Mouse (Mus musculus) liver, embryonic 15.5 days (tissue): ENCODE results near the gene Wdr63. TPM values are rescaled to one million over a fixed set of nuclear protein-coding genes. Genes with fewer than 3 reads are reported as not detected.
A peak's percentile ranks its signal among the peaks of the same experiment; 100 is the strongest.

Source experiments
- ATAC-seq: fragments of 200-750 bp; cut with Nextera tagmentation; 2 replicates; pipeline ENCODE4 v1.8.0; 2017; ENCODE audit warnings: moderate number of reproducible peaks, mild to moderate bottlenecking, moderate library complexity; ENCODE audit not compliant: insufficient read depth
- H3K27ac ChIP-seq: fragments of 300-500 bp; sonication (generic); replicated peaks from 2 replicates; pipeline ENCODE4 v1.5.1; 2015; ENCODE audit warnings: mild to moderate bottlenecking, inconsistent platforms
- H3K27me3 ChIP-seq: fragments of 300-500 bp; sonication (generic); 2 replicates; pipeline ENCODE4 v1.6.1; 2015; ENCODE audit warnings: mild to moderate bottlenecking, inconsistent platforms
- H3K36me3 ChIP-seq: fragments of 300-500 bp; sonication (generic); replicated peaks from 2 replicates; pipeline ENCODE4 v1.6.1; 2015; ENCODE audit warnings: moderate library complexity, mild to moderate bottlenecking, inconsistent platforms
- H3K4me1 ChIP-seq: fragments of 300-500 bp; sonication (generic); replicated peaks from 2 replicates; pipeline ENCODE4 v1.6.1; 2015; ENCODE audit warnings: inconsistent platforms
- H3K4me2 ChIP-seq: fragments of 300-500 bp; sonication (generic); 2 replicates; pipeline ENCODE4 v1.6.1; 2015; ENCODE audit warnings: moderate library complexity, mild to moderate bottlenecking, inconsistent platforms
- H3K4me3 ChIP-seq: fragments of 300-500 bp; sonication (generic); replicated peaks from 2 replicates; pipeline ENCODE4 v1.5.1; 2015; ENCODE audit warnings: mild to moderate bottlenecking, inconsistent platforms
- H3K9ac ChIP-seq: fragments of 300-500 bp; sonication (generic); 2 replicates; pipeline ENCODE4 v1.6.1; 2015; ENCODE audit warnings: moderate library complexity, mild to moderate bottlenecking, inconsistent platforms
- H3K9me3 ChIP-seq: fragments of 300-500 bp; sonication (generic); replicated peaks from 2 replicates; pipeline ENCODE4 v1.6.1; 2016; ENCODE audit warnings: inconsistent platforms
- WGBS: fragments of 180-500 bp; shearing (Covaris S2); methylation state at CpG from one replicate; pipeline ENCODE4 v1.1.7; 2015; ENCODE audit warnings: mixed read lengths; ENCODE audit not compliant: insufficient replicate concordance; 5-methylcytosine and 5-hydroxymethylcytosine counted together
- polyA plus RNA-seq: library from polyadenylated mRNA; unstranded; fragments of >200 nt; fragmentation: Nextera tagmentation; extraction: Ambion mirVana; gene quantifications from 2 replicates; pipeline ENCODE4 v1.2.1, GENCODE M21; 2015

The Wdr63 gene
- polyA plus RNA-seq, 1 experiment from 2014 or later, result not detected

GRCm38 (mm10) chr3:146053082-146053814, 54.7 kb downstream of the Wdr63 start:
- H3K9me3 ChIP-seq, result no peaks in the 10 kb centered on the region
- no peaks in the 10 kb centered on the region for H3K4me1 ChIP-seq
- no peaks in the 10 kb centered on the region for H3K36me3 ChIP-seq
- no peak for ATAC-seq
- no peak overlapping the region for H3K4me3 ChIP-seq
- WGBS, result 39% methylated on average over 6 of the region's 6 CpGs
- no peak overlapping the region for H3K4me2 ChIP-seq
- H3K27ac ChIP-seq, result no peak overlapping the region
- no peak overlapping the region for H3K9ac ChIP-seq
- H3K27me3 ChIP-seq, result no peaks in the 10 kb centered on the region

GRCm38 (mm10) chr3:146051277-146052007, 56.5 kb downstream of the Wdr63 start:
- Histone ChIP-seq H3K27ac (no peak overlapping the region), H3K4me1 (no peaks in the 10 kb centered on the region), H3K4me2 (no peak overlapping the region), H3K9ac (no peak overlapping the region), H3K36me3 (no peaks in the 10 kb centered on the region), H3K9me3 (no peaks in the 10 kb centered on the region), H3K4me3 (no peak overlapping the region), H3K27me3 (no peaks in the 10 kb centered on the region)
- ATAC-seq, result no peak
- 62% methylated on average over 11 of the region's 11 CpGs for whole genome bisulfite sequencing

- no peak for ATAC-seq
- no peak overlapping the region for H3K4me2 ChIP-seq
- no peak overlapping the region for H3K27ac ChIP-seq
- no peak overlapping the region for H3K4me3 ChIP-seq
- H3K4me1 ChIP-seq, result no peaks in the 10 kb centered on the region
- no peaks in the 10 kb centered on the region for H3K9me3 ChIP-seq
- WGBS, result 48% methylated on average over 5 of the region's 5 CpGs
- no peaks in the 10 kb centered on the region for H3K36me3 ChIP-seq
- no peaks in the 10 kb centered on the region for H3K27me3 ChIP-seq
- no peak overlapping the region for H3K9ac ChIP-seq
Observed at GRCm38 (mm10) chr3:146049951-146050350, 58.0 kb downstream of the Wdr63 start.

- Histone ChIP-seq H3K27ac (no peak overlapping the region), H3K4me2 (peak overlapping the region; percentile 52), H3K27me3 (no peaks in the 10 kb centered on the region), H3K9ac (no peak overlapping the region), H3K9me3 (no peaks in the 10 kb centered on the region), H3K4me3 (peak overlapping the region; percentile 11; the same call in 1 of the 2 replicates), H3K36me3 (no peaks in the 10 kb centered on the region), H3K4me1 (no peaks in the 10 kb centered on the region)
- ATAC-seq, result peak; percentile 31; the same call in 1 of the 2 replicates
- WGBS, result 14% methylated on average over 15 of the region's 15 CpGs
Observed at GRCm38 (mm10) chr3:146047704-146048207, 60.2 kb downstream of the Wdr63 start.

GRCm38 (mm10) chr3:146046076-146046475, 61.9 kb downstream of the Wdr63 start:
- WGBS, result 65% methylated on average over 11 of the region's 11 CpGs
- ATAC-seq, result no peak
- Histone ChIP-seq H3K36me3 (no peaks in the 10 kb centered on the region), H3K4me1 (no peaks in the 10 kb centered on the region), H3K27ac (no peak overlapping the region), H3K4me2 (no peak overlapping the region), H3K27me3 (no peaks in the 10 kb centered on the region), H3K9ac (no peak overlapping the region), H3K9me3 (no peaks in the 10 kb centered on the region), H3K4me3 (no peak overlapping the region)

GRCm38 (mm10) chr3:146044977-146045376, 63.0 kb downstream of the Wdr63 start:
- H3K4me2 ChIP-seq, result no peak overlapping the region

GRCm38 (mm10) chr3:146041382-146041781, 66.5 kb downstream of the Wdr63 start:
- Histone ChIP-seq H3K4me1 (no peaks in the 10 kb centered on the region), H3K27me3 (no peaks in the 10 kb centered on the region), H3K4me3 (no peak overlapping the region), H3K36me3 (no peaks in the 10 kb centered on the region), H3K9ac (no peak overlapping the region), H3K27ac (no peak overlapping the region), H3K4me2 (no peak overlapping the region), H3K9me3 (no peaks in the 10 kb centered on the region)
- ATAC-seq, result no peak
- 78% methylated on average over 11 of the region's 11 CpGs for WGBS

More at GRCm38 (mm10) chr3:146044977-146045376, 63.0 kb downstream of the Wdr63 start:
- ATAC-seq, result no peak
- no peaks in the 10 kb centered on the region for H3K36me3 ChIP-seq
- H3K9ac ChIP-seq, result no peak overlapping the region
- no peaks in the 10 kb centered on the region for H3K9me3 ChIP-seq
- H3K27me3 ChIP-seq, result no peaks in the 10 kb centered on the region
- WGBS, result 20% methylated on average over 11 of the region's 11 CpGs
- no peak overlapping the region for H3K4me3 ChIP-seq
- no peak overlapping the region for H3K27ac ChIP-seq
- no peaks in the 10 kb centered on the region for H3K4me1 ChIP-seq

GRCm38 (mm10) chr3:146039132-146039903, 68.6 kb downstream of the Wdr63 start:
- Histone ChIP-seq H3K4me2 (peak overlapping the region; percentile 20; the same call in 1 of the 2 replicates), H3K27me3 (no peaks in the 10 kb centered on the region), H3K36me3 (no peaks in the 10 kb centered on the region), H3K9ac (no peak overlapping the region), H3K27ac (no peak overlapping the region), H3K9me3 (no peaks in the 10 kb centered on the region), H3K4me1 (no peaks in the 10 kb centered on the region), H3K4me3 (no peak overlapping the region)
- no peak for ATAC-seq
- 45% methylated on average over 12 of the region's 12 CpGs for WGBS

- H3K27me3 ChIP-seq, result no peaks in the 10 kb centered on the region
- WGBS, result 64% methylated on average over 15 of the region's 15 CpGs
- no peaks in the 10 kb centered on the region for H3K36me3 ChIP-seq
- ATAC-seq, result peak; percentile 40; the same call in 1 of the 2 replicates
- H3K4me2 ChIP-seq, result peak overlapping the region; percentile 10; the same call in 1 of the 2 replicates
- no peak overlapping the region for H3K4me3 ChIP-seq
- no peaks in the 10 kb centered on the region for H3K4me1 ChIP-seq
- no peaks in the 10 kb centered on the region for H3K9me3 ChIP-seq
- H3K9ac ChIP-seq, result no peak overlapping the region
- no peak overlapping the region for H3K27ac ChIP-seq
Observed at GRCm38 (mm10) chr3:146037906-146038305, 70.0 kb downstream of the Wdr63 start.

- Histone ChIP-seq H3K9ac (no peak overlapping the region), H3K27me3 (no peaks in the 10 kb centered on the region), H3K9me3 (no peaks in the 10 kb centered on the region), H3K4me3 (no peak overlapping the region), H3K36me3 (no peaks in the 10 kb centered on the region), H3K4me2 (no peak overlapping the region), H3K27ac (no peak overlapping the region), H3K4me1 (peaks cover 11% of the 10 kb centered on the region; the same call in 1 of the 2 replicates)
- 65% methylated on average over 5 of the region's 5 CpGs for WGBS
- no peak for ATAC-seq
Observed at GRCm38 (mm10) chr3:146032976-146033375, 75.0 kb downstream of the Wdr63 start.
